Mouse (Mus musculus): ENCODE results near the gene Cys1.

DNA sequence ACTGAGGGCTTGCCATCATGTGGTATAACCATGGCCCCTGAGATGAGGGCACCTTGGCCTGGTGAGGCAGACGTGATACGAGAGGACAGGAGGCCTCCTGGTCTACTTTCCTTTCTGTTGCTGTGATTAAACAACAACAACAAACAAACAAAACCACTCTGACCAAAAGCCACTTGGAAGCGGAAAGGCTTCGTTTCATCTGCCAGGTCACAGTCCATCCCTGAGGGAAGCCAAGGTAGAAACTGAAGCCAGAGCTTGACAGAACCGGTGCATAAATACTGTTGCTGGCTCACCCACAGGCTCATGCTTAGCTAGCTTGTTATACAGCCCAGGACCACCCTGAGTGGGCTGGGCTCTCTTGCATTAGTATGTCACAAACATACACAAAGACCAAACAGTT, 55.2 kb downstream of the Cys1 start:
- TF ChIP-seq FLI1 (IDR thresholded peaks at IDR 0.05; ENCODE audit: low read length): no peak
- no peak for TF ChIP-seq GATA1 (IDR thresholded peaks at IDR 0.05; ENCODE audit: borderline replicate concordance, low read length)

All from megakaryocyte, embryonic 14.5 days (primary cell).